Mouse (Mus musculus): ENCODE results near the gene Peg10. TPM values are rescaled to one million over a fixed set of nuclear protein-coding genes. Genes with fewer than 3 reads are reported as not detected.

The Peg10 gene
- polyA plus RNA-seq (2015; fragmentation: Nextera tagmentation; extraction: Ambion mirVana), result 2.2 and 2.3 TPM in 2 replicates

DNA sequence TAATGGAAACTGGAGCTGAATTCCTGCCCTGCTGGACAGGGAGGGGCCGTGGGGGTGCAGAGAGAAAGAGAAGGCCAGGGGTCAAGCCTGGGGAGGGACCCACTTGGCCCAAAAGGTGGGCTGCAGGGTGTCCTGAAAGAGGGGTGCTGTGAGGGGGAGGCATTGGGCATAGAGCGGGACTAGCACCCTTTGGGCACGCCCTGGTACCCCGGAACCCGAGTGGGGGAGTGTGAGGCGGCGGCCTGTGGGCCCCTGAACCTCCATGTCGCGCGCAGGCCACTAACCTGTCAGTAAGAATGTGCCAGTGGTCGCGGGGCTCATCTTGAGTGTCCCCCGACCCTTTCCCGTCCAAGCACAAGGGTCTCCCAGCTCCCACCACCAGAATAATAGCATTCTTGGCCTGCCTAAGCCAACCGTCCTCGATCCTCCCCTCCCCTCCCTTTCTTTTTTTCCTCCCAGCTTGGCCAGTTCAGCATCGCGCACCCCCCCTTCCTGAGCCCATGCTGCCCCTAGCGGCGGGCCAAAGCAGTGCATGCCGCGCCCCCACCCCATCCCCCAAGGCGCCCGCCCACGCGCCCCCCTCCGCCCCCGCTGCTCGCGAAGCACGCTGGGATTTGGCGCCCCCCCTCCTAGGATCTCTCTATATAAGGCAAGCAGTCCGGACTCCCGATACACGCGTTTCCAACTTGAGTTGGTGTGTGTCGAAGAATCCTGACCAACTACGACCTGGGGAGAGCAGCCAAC lies at the start of gene Peg10, which contains the start of gene Sgce:
Peg10 (plus strand) TSS at position 611 of the 744 bp plus-strand sequence.
Sgce (minus strand) TSS at position 512 of the 744 bp plus-strand sequence.
- H3K36me3 ChIP-seq, result no peaks in the 10 kb centered on the region
- peak within 1 kb of the TSS; percentile 50 for H3K4me3 ChIP-seq
- peak within 1 kb of the TSS; percentile 59 for H3K27ac ChIP-seq
- H3K4me2 ChIP-seq, result peak within 1 kb of the TSS; percentile 81
- H3K9ac ChIP-seq, result peak within 1 kb of the TSS; percentile 53
- 52% methylated on average over 31 of the region's 38 CpGs for WGBS
- no peaks in the 10 kb centered on the region for H3K9me3 ChIP-seq
- ATAC-seq (ENCODE audit: borderline replicate concordance, extremely low read depth, low FRiP score, low TSS enrichment), result peak; percentile 65
- H3K27me3 ChIP-seq, result no peaks in the 10 kb centered on the region
- H3K4me1 ChIP-seq, result no peaks in the 10 kb centered on the region

DNA sequence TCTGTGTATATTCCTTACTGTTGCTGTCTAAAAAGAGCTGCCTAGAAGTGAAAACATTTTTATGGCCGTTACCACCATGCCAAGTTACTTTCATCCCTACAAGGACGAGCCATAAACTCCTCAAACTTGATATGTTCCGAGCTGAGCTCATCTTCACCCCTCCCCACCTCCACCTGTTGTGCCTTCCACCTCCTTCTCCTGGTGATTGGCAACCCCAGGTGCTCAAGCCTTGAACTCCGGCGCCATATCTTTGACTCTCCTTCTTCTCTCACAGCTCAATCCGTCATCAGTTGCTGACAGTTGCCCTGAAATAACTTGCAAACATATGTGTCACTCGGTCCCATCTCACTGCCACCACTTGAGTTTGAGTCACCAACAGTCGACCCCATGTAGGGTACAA lies 45.5 kb upstream of the Peg10 start:
- H3K36me3 ChIP-seq, result no peaks in the 10 kb centered on the region
- no peak overlapping the region for H3K4me3 ChIP-seq
- no peaks in the 10 kb centered on the region for H3K9me3 ChIP-seq
- no peak overlapping the region for H3K4me2 ChIP-seq
- H3K27ac ChIP-seq, result no peak overlapping the region
- no peak for ATAC-seq (ENCODE audit: borderline replicate concordance, extremely low read depth, low FRiP score, low TSS enrichment)
- peaks cover 2% of the 10 kb centered on the region; the same call in 1 of the 2 replicates for H3K4me1 ChIP-seq
- 69% methylated on average over 8 of the region's 8 CpGs for WGBS
- no peaks in the 10 kb centered on the region for H3K27me3 ChIP-seq
- no peak overlapping the region for H3K9ac ChIP-seq

DNA sequence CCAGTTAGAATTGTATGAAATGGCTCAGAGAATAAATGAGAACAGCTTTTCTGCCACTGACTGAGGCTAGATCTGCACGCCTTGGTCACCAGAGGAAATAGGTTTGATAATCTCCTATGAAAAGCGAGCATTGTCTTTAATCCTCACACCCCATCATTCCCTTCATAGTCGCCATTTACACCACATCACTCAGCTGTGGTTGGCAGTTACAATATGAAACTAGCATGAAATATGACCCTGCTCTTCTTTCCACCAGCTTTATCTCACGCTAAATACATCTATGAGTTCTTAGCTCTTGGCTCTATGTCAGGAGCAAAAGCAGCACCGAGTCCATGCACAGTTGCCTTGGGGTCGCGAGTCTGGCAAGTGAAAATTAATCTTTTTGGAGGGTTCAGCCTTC lies 43.2 kb upstream of the Peg10 start:
- no peak overlapping the region for H3K4me2 ChIP-seq
- ATAC-seq (ENCODE audit: borderline replicate concordance, extremely low read depth, low FRiP score, low TSS enrichment), result peak; percentile 81
- H3K4me1 ChIP-seq, result peaks cover 2% of the 10 kb centered on the region; the same call in 1 of the 2 replicates
- WGBS, result 35% methylated on average over 7 of the region's 7 CpGs
- no peak overlapping the region for H3K4me3 ChIP-seq
- no peak overlapping the region for H3K27ac ChIP-seq
- H3K27me3 ChIP-seq, result no peaks in the 10 kb centered on the region
- H3K9me3 ChIP-seq, result no peaks in the 10 kb centered on the region
- no peak overlapping the region for H3K9ac ChIP-seq
- no peaks in the 10 kb centered on the region for H3K36me3 ChIP-seq

DNA sequence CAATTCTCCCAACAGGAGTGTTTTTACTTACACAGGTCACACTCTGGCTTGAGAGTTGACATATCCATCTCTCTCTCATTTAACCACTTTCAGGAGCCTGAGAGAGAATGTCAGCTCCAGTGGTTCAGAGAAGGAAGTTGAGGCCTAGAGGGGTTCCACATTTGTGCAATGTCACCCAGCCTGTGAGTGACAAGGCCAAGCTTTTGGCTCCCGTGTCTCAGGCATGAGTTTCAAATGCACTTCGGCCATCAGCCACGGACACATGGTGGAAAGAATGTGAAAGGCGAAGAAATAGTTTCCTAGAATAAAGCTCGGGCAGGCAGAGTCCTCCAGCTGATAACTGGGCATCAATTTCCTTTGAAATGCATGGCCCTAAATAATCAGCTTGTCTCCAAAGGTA lies 40.7 kb upstream of the Peg10 start:
- Histone ChIP-seq H3K4me2 (no peak overlapping the region), H3K36me3 (no peaks in the 10 kb centered on the region), H3K4me1 (peaks cover 2% of the 10 kb centered on the region; the same call in 1 of the 2 replicates), H3K4me3 (no peak overlapping the region), H3K9ac (no peak overlapping the region), H3K27me3 (no peaks in the 10 kb centered on the region), H3K27ac (no peak overlapping the region), H3K9me3 (no peaks in the 10 kb centered on the region; the same call in 1 of the 2 replicates)
- 63% methylated on average over 5 of the region's 5 CpGs for WGBS
- ATAC-seq (ENCODE audit: borderline replicate concordance, extremely low read depth, low FRiP score, low TSS enrichment), result no peak

DNA sequence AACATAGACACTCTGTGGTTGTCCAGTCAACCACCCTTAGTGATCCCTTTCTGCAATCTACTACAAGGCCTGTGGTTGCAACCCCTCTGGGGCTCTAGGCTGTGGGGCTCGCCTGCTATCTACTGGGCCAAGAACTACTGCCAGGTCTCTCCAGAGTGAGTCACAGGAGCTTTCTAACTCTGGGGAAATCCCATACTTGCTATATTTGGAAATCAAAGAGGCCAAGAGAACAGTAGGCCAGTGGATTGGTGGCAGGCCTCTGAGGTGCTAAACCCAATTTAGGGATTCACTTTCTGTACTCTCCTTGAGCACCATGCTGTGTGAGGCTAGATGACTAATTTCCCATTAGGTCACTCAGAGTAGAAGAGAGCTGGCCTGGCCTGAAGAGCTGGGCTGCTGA lies 38.1 kb upstream of the Peg10 start:
- H3K27me3 ChIP-seq, result no peaks in the 10 kb centered on the region
- H3K9me3 ChIP-seq, result no peaks in the 10 kb centered on the region; the same call in 1 of the 2 replicates
- no peak overlapping the region for H3K4me2 ChIP-seq
- 88% methylated on average over 1 of the region's 1 CpGs for WGBS
- no peak overlapping the region for H3K27ac ChIP-seq
- ATAC-seq (ENCODE audit: borderline replicate concordance, extremely low read depth, low FRiP score, low TSS enrichment), result no peak
- no peak overlapping the region for H3K9ac ChIP-seq
- H3K36me3 ChIP-seq, result no peaks in the 10 kb centered on the region
- no peak overlapping the region for H3K4me3 ChIP-seq
- no peaks in the 10 kb centered on the region for H3K4me1 ChIP-seq

DNA sequence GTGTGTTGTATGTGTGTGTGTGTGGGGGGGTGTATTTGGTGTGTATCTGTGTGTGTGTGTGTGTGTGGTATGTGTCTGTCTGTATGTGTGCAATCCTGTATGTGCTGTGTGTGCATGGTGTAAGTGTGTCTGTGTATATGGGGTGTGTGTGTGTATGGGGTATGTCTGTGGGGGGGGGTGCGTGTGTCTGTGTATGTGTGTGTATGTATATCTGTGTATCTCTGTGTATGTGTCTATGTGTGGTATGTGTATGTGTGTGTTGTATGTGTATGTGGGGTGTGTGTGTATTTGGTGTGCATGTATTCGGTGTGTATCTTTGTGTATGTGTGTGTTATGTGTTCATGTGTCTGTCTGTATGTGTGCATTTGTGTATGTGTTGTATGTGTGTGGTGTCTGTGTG lies 30.9 kb upstream of the Peg10 start:
- Histone ChIP-seq H3K4me2 (no peak overlapping the region), H3K9ac (no peak overlapping the region), H3K27me3 (no peaks in the 10 kb centered on the region), H3K9me3 (no peaks in the 10 kb centered on the region), H3K4me1 (no peaks in the 10 kb centered on the region), H3K4me3 (no peak overlapping the region), H3K36me3 (no peaks in the 10 kb centered on the region), H3K27ac (no peak overlapping the region)
- WGBS, result 93% methylated on average over 2 of the region's 2 CpGs
- ATAC-seq (ENCODE audit: borderline replicate concordance, extremely low read depth, low FRiP score, low TSS enrichment), result no peak

DNA sequence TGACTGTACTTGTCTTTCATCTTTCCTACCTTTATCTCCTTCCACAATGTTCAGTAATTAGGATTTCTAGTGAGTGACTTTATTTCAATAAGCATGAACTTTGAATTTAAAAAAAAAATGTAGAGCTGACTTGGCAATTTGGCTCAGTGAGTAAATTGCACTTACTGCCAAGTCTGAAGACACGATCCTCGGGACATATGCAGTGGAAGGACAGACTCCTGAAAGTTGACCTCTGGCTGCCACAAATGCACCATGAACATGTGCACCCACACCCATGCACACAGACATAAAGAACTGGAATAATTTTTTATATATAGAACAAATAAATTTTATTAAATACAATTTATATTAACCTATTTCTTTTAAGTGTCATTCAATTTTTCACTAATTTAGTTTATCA lies 29.8 kb upstream of the Peg10 start:
- no peaks in the 10 kb centered on the region for H3K4me1 ChIP-seq
- H3K36me3 ChIP-seq, result no peaks in the 10 kb centered on the region
- H3K9ac ChIP-seq, result no peak overlapping the region
- H3K27me3 ChIP-seq, result no peaks in the 10 kb centered on the region
- 59% methylated on average over 2 of the region's 2 CpGs for WGBS
- no peak overlapping the region for H3K4me3 ChIP-seq
- H3K4me2 ChIP-seq, result no peak overlapping the region
- no peak overlapping the region for H3K27ac ChIP-seq
- H3K9me3 ChIP-seq, result no peaks in the 10 kb centered on the region
- no peak for ATAC-seq (ENCODE audit: borderline replicate concordance, extremely low read depth, low FRiP score, low TSS enrichment)

DNA sequence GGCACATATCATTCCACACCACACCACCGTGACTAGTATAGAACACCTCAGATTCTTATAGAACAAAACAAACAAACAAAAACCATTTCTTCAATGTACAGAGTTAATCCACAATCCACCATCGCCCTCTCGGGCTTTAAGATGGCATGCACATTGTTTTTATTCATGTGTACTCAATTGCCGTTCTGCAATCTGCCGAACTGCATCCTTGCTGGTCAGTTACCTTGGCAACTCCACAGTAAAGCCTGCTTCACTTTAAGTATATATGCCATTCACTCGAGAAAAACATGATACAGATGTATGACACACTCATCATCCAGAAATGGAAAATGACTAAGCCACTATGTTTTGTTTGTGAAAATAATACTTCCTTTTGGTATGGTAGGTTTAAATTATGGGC lies 25.0 kb upstream of the Peg10 start:
- H3K27ac ChIP-seq, result no peak overlapping the region
- no peaks in the 10 kb centered on the region for H3K27me3 ChIP-seq
- H3K4me2 ChIP-seq, result no peak overlapping the region
- no peaks in the 10 kb centered on the region for H3K9me3 ChIP-seq
- no peaks in the 10 kb centered on the region for H3K4me1 ChIP-seq
- H3K9ac ChIP-seq, result no peak overlapping the region
- no peak for ATAC-seq (ENCODE audit: borderline replicate concordance, extremely low read depth, low FRiP score, low TSS enrichment)
- no peaks in the 10 kb centered on the region for H3K36me3 ChIP-seq
- WGBS, result 71% methylated on average over 6 of the region's 6 CpGs
- no peak overlapping the region for H3K4me3 ChIP-seq

DNA sequence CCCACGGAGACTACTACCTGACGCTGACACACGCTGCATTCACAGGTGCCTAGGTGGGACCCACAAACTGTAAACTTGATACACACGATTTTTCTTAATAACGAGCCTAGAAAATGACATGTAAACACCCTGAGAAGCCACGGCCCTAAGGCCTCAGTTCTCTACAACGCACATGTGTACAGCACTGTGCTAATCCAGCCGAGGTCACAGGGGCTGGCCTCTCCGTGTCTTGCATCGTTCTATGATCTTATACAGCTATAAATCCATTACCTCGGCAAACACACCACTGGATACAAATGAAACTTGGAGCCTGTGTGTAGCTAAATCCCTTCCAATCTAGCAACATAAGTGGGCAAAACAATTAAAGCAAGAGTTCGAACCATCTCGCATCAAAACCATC lies 24.4 kb upstream of the Peg10 start:
- H3K4me1 ChIP-seq, result no peaks in the 10 kb centered on the region
- no peaks in the 10 kb centered on the region for H3K27me3 ChIP-seq
- WGBS, result 76% methylated on average over 13 of the region's 13 CpGs
- H3K36me3 ChIP-seq, result no peaks in the 10 kb centered on the region
- H3K4me3 ChIP-seq, result no peak overlapping the region
- no peak overlapping the region for H3K27ac ChIP-seq
- H3K4me2 ChIP-seq, result no peak overlapping the region
- no peak overlapping the region for H3K9ac ChIP-seq
- no peak for ATAC-seq (ENCODE audit: borderline replicate concordance, extremely low read depth, low FRiP score, low TSS enrichment)
- no peaks in the 10 kb centered on the region for H3K9me3 ChIP-seq

DNA sequence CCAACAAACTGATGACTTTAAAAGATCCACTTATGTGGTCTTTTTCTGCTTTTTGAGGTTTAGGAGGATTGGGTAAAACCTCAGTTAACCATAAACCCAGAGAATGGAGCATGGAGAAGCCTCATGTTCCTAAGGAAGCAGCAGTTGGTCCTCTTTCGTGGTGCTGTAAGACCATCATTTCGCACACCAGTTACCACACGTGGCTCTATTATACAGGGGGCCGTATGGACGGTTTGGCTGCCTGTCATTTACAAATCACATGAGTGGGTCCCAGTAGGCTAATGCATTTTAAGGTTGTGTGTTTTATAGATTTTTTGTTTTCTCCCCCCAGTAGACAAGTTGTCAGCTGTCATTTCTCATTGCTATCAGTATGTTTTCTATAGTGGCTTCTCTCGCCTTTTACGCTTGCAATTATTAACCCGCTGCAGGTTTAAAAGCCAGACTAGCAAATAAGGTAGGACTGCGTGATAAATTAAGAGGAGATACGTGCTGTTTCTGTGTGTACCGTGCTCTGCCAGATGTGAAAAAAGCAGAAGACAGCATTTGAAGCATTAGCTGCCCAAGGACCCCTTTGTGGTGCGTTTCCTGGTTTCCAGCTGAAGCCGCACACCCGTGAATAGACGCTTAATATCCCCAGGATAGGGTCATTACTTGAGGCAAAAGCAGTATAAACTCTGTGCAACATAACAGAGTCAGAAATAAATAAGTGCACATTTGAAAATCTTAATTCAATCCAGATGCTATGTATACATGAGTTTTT lies 22.9 kb upstream of the Peg10 start:
- Histone ChIP-seq H3K27ac (no peak overlapping the region), H3K4me1 (no peaks in the 10 kb centered on the region), H3K36me3 (no peaks in the 10 kb centered on the region), H3K9ac (no peak overlapping the region), H3K4me2 (no peak overlapping the region), H3K9me3 (no peaks in the 10 kb centered on the region), H3K27me3 (no peaks in the 10 kb centered on the region), H3K4me3 (no peak overlapping the region)
- no peak for ATAC-seq (ENCODE audit: borderline replicate concordance, extremely low read depth, low FRiP score, low TSS enrichment)
- WGBS, result 83% methylated on average over 15 of the region's 15 CpGs

DNA sequence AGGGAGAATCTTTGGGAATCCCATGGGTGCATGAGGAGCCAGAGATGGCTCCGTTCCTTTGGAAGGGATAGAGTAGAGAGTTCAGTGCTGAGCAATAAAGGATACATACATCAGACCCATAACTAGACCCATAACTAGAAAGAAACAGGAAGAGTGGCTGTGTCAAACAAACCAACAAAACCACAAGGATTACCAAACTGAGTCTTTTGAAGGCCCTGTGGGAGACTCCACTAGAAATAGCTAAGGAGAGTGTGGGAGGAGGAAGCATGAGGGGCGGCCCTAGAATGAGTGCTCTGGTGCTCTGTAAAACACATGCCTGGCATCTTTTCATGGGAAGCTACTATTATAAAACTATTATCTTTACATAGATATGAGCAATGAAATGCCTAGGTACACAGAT lies 18.8 kb upstream of the Peg10 start:
- ATAC-seq (ENCODE audit: borderline replicate concordance, extremely low read depth, low FRiP score, low TSS enrichment), result no peak
- WGBS, result 92% methylated on average over 2 of the region's 2 CpGs
- Histone ChIP-seq H3K4me3 (no peak overlapping the region), H3K36me3 (no peaks in the 10 kb centered on the region), H3K4me1 (no peaks in the 10 kb centered on the region), H3K4me2 (no peak overlapping the region), H3K9ac (no peak overlapping the region), H3K27ac (no peak overlapping the region), H3K9me3 (no peaks in the 10 kb centered on the region), H3K27me3 (no peaks in the 10 kb centered on the region)

DNA sequence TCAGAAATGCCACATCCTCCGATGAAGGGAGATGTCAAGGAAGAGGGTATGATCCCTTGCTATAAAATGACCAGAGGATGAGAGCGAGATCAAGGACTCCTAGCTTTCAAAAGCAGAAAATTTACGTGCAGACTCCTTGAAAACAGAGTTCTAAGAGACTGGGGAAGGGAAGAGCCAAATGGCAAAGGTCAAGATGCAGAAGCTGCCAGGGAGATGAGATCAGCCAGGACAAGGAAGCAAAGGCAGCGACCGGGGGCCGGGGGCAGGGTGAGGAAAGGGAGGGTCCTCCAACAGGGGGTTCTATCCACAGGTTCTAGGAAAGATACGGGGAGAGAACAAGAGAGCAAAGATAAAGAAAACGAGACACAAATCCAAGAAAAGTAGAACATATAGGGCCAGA lies 15.4 kb upstream of the Peg10 start:
- ATAC-seq (ENCODE audit: borderline replicate concordance, extremely low read depth, low FRiP score, low TSS enrichment), result no peak
- H3K36me3 ChIP-seq, result no peaks in the 10 kb centered on the region

More for the DNA sequence above, 15.4 kb upstream of the Peg10 start:
- no peak overlapping the region for H3K4me3 ChIP-seq
- H3K9me3 ChIP-seq, result no peaks in the 10 kb centered on the region
- no peaks in the 10 kb centered on the region for H3K27me3 ChIP-seq
- H3K27ac ChIP-seq, result no peak overlapping the region
- 60% methylated on average over 8 of the region's 8 CpGs for WGBS
- no peak overlapping the region for H3K4me2 ChIP-seq
- no peaks in the 10 kb centered on the region for H3K4me1 ChIP-seq
- H3K9ac ChIP-seq, result no peak overlapping the region

Data from lung, embryonic 15.5 days (tissue).